Mouse (Mus musculus) right cerebral cortex, postnatal 10 days (tissue): ENCODE data around the gene Irgm2.

Experiments
- DNase-seq, 2 experiments: peaks; one replicate each; pipeline ENCODE4 v3.0.0; 2021; ENCODE audit warnings: low spot score in 2 of 2

Gene Irgm2

DNA sequence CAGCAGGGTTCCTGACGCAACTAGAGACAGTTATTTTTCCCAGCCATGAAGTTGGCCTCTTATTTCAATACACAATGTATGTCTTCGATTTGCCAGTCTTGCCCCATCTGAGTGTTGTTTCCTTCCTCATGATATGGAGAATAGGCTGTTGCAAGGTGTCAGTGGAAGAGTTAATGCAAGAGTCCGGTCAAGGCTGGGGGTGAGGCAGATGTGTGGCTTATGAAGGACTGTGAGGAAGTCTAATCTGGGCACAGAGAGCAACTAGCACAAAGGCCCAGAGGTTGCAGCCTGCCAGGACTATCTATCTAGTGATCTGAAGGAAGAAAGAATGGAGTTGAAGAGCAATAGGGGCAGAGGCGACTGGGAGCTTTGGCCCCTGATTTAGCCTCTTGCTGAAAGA is 60.7 kb downstream of the Irgm2 start:
- no peak for DNase-seq

DNA sequence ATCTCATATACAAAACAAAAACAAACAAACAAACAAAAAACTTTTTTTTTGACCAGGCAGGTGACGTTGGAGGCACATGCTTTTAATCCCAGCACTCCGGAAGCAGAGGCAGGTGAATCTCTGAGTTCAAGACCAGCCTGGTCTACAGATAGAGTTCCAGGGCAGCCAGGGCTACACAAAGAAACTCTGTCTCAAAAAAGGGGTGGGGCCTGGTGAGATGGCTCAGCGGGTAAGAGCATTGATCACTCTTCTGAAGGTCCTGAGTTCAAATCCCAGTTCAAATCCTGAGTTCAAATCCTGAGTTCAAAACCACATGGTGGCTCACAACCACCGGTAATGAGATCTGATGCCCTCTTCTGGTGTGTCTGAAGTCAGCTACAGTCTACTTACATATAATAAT is 62.4 kb downstream of the Irgm2 start:
- DNase-seq: no peak

- no peak for DNase-seq
These were observed 62.9 kb downstream of the Irgm2 start for GRCm38 (mm10) chr11:58262336-58262735.

DNA sequence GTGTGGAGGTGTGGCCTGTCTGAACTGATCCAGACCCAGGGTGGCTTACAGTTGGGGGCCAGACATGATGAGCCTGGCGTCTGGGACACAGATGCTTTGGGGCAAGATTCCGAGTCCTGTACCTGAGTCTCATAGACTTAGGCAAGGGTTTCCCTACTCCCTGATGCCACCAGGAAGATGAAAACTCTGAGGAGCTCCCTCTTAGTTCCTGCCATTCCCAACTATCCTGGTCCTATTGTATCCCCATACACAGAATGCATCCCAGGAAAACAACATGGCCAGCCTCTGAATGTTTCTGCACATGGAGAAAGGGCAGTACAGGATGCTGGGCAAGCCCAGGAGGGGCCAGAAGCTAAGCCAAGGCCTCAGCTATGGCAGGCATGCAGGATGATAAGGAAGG is 64.1 kb downstream of the Irgm2 start:
- no peak for DNase-seq

GRCm38 (mm10) chr11:58264546-58264945 is 65.1 kb downstream of the Irgm2 start:
- no peak for DNase-seq

DNA sequence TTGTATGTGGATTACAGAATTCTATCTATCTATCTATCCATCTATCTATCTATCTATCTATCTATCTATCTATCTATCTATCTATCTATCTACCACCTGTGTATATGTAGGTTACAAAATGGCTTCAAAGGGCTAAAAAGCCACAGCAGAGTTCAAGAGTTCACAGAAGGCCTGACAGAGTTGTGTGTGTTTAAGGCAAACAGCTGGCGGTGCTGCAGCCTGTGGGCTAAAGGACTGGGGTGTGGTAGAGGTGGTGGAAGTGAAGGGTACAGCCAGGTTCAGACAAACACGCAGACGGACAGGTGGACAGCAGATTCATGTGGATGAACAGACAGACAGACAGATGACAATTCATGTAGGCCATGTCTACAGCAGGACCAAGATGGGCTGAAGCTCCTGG is 68.9 kb downstream of the Irgm2 start:
- DNase-seq: no peak
